Mouse (Mus musculus) megakaryocyte, embryonic 14.5 days (primary cell): Measurements from ENCODE around the gene Zfand6.

ENCODE experiments used
- FLI1 ChIP-seq: IDR thresholded peaks from 2 replicates; pipeline ENCODE4 v1.6.1; 2012; ENCODE audit warnings: low read length, inconsistent platforms, mixed read lengths
- GATA1 ChIP-seq: IDR thresholded peaks from 3 replicates; pipeline ENCODE4 v1.6.1; 2012; ENCODE audit warnings: mixed read lengths, low read length, inconsistent platforms, borderline replicate concordance

- TF ChIP-seq FLI1 (no peak), GATA1 (no peak)
Measured at GRCm38 (mm10) chr7:84706877-84707276, 17.1 kb upstream of the Zfand6 start.
